Mouse (Mus musculus) activated CD4-positive, CD25-positive, alpha-beta regulatory T cell, adult 4 months (primary cell): ENCODE measurements around the gene 9430038I01Rik. TPM values are rescaled to one million over a fixed set of nuclear protein-coding genes. Genes with fewer than 3 reads are reported as not detected.

Source experiments
- ATAC-seq: one replicate; pipeline ENCODE4 v1.8.0; 2017
- polyA plus RNA-seq, 2 experiments: library from polyadenylated mRNA; unstranded; fragments of 100-300 nt; shearing (Covaris generic); gene quantifications; one replicate each; pipeline ENCODE4 v1.2.1; 2017

The 9430038I01Rik gene
- polyA plus RNA-seq, 2 experiments from 2014 or later: 7.7 to 8.6 TPM

DNA sequence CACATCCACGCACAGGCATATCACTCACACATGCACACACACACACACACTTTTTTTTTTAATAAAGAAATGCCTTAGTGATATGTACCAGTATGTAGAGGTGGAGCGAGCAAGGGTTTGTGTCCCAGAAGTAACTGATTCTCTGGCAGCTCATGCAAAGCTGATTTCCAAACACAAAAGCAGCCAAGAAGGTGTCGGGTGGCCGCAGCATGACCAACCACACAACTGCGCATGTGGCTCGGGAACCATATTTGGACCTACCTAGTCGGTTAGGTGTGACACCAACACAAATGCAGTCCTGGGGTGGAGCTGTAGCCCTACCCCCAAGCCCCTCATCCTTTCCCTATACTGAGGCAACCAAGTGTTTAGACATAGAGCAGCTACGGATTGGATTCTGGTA, 45.5 kb downstream of the 9430038I01Rik start:
- ATAC-seq: no peak

- ATAC-seq: no peak
These were observed 46.0 kb downstream of the 9430038I01Rik start for GRCm38 (mm10) chr7:137364571-137364970.

DNA sequence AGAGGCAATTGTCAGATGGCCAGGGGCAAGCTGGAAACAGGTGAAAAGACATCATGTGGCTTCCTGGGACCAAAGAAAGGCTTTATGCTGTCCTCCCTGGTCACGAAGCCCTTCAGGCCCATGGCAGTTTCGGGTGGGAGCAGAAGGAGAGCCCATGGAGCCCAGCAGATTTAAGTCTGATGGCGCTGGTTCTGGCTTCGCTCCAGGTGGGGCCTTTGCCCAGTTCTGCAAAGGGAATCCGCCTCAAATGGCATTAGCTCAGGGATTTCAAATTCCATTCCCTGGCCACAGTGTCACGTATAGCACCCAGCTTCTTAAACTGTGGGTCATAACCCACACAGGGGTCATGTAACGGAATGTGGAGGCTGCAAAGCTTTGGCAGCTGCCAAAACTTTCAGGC, 63.7 kb downstream of the 9430038I01Rik start:
- no peak for ATAC-seq

GRCm38 (mm10) chr7:137346068-137346467, 64.5 kb downstream of the 9430038I01Rik start:
- ATAC-seq: no peak

- ATAC-seq: no peak
These were observed 76.6 kb downstream of the 9430038I01Rik start for GRCm38 (mm10) chr7:137333951-137334350.

Other genes starting within 250 kb of the 9430038I01Rik start
- not detected for gene Ebf3, start 96.3 kb downstream of the 9430038I01Rik start, polyA plus RNA-seq
- 100 to 1,000 TPM; 128 to 133 TPM for gene Glrx3, start 26.9 kb upstream of the 9430038I01Rik start, polyA plus RNA-seq